Mouse (Mus musculus): ENCODE data around the gene Pink1. TPM values are rescaled to one million over a fixed set of nuclear protein-coding genes. Genes with fewer than 3 reads are reported as not detected.
A peak's percentile ranks its signal among the peaks of the same experiment; 100 is the strongest.

The Pink1 gene
- polyA plus RNA-seq, 1 experiment from 2014 or later = 30.5 TPM

DNA sequence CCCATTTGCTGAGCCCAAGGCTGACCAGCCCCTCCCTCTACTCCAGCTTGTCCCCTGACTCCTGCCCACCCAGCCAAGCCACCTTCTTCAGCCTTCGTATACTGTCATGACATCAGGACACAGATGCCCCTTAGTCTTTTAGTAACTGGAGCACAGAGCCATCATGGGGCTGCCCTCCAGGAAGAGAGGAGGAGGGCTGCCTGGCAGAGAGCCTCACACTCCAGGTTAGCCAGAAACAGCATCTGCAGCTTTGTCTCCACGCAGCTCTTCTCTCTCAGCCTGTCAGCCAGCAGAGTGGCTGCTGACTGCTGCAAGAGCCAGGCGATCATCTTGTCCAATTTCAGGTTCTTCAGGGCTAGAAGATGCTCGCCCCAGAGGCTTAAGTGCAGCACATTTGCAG lies 12.3 kb downstream of the Pink1 start:
- H3K27me3 ChIP-seq (replicated peaks; ENCODE audit: control insufficient read depth, insufficient read depth, low read length) = no peaks in the 10 kb centered on the region
- H3K4me2 ChIP-seq (ENCODE audit: low read depth, low read length) = no peak overlapping the region
- H3K4me1 ChIP-seq (ENCODE audit: control insufficient read depth, insufficient read depth, low read length) = no peaks in the 10 kb centered on the region
- ATAC-seq (ENCODE audit: low read depth) (no peak), DNase-seq (ENCODE audit: low spot score) (no peak)
- WGBS = 86% methylated on average over 4 of the region's 4 CpGs
- no peak overlapping the region for H3K4me3 ChIP-seq (ENCODE audit: low read depth, low read length)
- H3K36me3 ChIP-seq (ENCODE audit: control insufficient read depth, insufficient read depth, low read length) = peaks cover 84% of the 10 kb centered on the region
- H3K9ac ChIP-seq (ENCODE audit: low read depth, low read length) = no peak overlapping the region
- H3K9me3 ChIP-seq (ENCODE audit: control insufficient read depth, low read length) = no peaks in the 10 kb centered on the region
- H3K27ac ChIP-seq (replicated peaks; ENCODE audit: low read depth, low read length) = no peak overlapping the region

DNA sequence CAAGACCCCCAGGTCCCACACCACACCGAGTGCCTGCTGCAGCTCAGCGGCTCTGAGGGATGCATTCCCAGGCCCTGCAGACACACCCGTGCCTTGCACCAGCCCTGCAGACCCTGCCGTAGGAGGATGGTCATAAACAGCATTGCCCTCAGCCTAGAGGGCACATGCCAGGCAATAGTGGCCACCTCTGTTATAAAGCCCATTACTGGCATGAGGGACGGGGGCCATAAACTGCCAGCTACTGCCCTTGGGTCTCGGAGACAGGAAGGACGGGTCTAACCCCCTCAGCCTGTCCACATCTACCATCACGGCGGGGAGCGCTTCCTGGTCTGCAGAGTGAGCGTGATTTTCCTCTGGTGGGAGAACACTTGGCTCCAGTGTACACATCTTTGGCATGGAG lies 13.1 kb downstream of the Pink1 start:
- DNase-seq (ENCODE audit: low spot score) = no peak
- ATAC-seq (ENCODE audit: low read depth) = no peak
- Histone ChIP-seq H3K4me3 (ENCODE audit: low read depth, low read length) (no peak overlapping the region), H3K4me2 (ENCODE audit: low read depth, low read length) (no peak overlapping the region), H3K9ac (ENCODE audit: low read depth, low read length) (no peak overlapping the region), H3K27ac (replicated peaks; ENCODE audit: low read depth, low read length) (no peak overlapping the region), H3K36me3 (ENCODE audit: control insufficient read depth, insufficient read depth, low read length) (peaks cover 88% of the 10 kb centered on the region), H3K9me3 (ENCODE audit: control insufficient read depth, low read length) (no peaks in the 10 kb centered on the region), H3K27me3 (replicated peaks; ENCODE audit: control insufficient read depth, insufficient read depth, low read length) (no peaks in the 10 kb centered on the region), H3K4me1 (ENCODE audit: control insufficient read depth, insufficient read depth, low read length) (no peaks in the 10 kb centered on the region)
- WGBS = 93% methylated on average over 10 of the region's 11 CpGs

DNA sequence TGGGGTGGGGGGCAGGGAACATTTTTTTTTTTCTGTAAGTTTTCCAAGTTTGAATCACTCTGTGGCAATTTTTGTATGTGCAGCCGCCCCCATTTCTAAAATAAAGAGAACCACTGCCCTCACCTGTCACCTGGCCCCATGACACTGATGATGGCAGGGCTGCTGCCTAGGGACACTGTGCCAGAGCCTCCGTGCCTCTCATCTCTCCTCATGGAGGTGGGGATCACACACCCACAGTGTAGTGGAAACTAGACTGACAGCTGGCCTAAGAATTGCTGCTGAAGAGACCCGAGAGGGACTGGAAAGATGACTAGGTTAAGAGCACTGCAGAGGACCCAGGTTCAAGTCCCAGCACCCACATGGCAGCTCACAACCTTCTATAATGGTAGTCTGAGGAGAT lies 14.0 kb downstream of the Pink1 start:
- H3K9me3 ChIP-seq (ENCODE audit: control insufficient read depth, low read length) = no peaks in the 10 kb centered on the region
- H3K9ac ChIP-seq (ENCODE audit: low read depth, low read length) = no peak overlapping the region
- peaks cover 84% of the 10 kb centered on the region for H3K36me3 ChIP-seq (ENCODE audit: control insufficient read depth, insufficient read depth, low read length)
- H3K4me1 ChIP-seq (ENCODE audit: control insufficient read depth, insufficient read depth, low read length) = no peaks in the 10 kb centered on the region
- WGBS = 87% methylated on average over 3 of the region's 3 CpGs
- H3K4me2 ChIP-seq (ENCODE audit: low read depth, low read length) = no peak overlapping the region
- H3K27ac ChIP-seq (replicated peaks; ENCODE audit: low read depth, low read length) = no peak overlapping the region
- H3K27me3 ChIP-seq (replicated peaks; ENCODE audit: control insufficient read depth, insufficient read depth, low read length) = no peaks in the 10 kb centered on the region
- ATAC-seq (ENCODE audit: low read depth) = no peak
- no peak for DNase-seq (ENCODE audit: low spot score)
- H3K4me3 ChIP-seq (ENCODE audit: low read depth, low read length) = no peak overlapping the region

DNA sequence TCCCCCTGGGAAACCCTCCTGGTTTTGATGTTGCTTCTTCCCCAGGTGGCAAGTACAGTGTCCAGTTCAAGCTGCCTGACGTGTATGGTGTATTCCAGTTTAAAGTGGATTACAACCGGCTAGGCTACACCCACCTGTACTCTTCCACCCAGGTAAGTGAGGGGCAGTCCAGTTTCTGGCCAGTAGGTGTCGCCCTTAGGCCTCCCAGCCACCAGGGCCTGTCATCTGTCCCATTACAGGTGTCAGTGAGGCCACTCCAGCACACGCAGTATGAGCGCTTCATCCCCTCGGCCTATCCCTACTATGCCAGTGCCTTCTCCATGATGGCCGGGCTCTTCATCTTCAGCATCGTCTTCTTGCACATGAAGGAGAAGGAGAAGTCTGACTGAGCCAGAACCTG lies 14.5 kb downstream of the Pink1 start:
- 66% methylated on average over 8 of the region's 8 CpGs for WGBS
- Histone ChIP-seq H3K36me3 (ENCODE audit: control insufficient read depth, insufficient read depth, low read length) (peaks cover 80% of the 10 kb centered on the region), H3K4me3 (ENCODE audit: low read depth, low read length) (no peak overlapping the region), H3K27ac (replicated peaks; ENCODE audit: low read depth, low read length) (no peak overlapping the region), H3K9me3 (ENCODE audit: control insufficient read depth, low read length) (no peaks in the 10 kb centered on the region), H3K4me1 (ENCODE audit: control insufficient read depth, insufficient read depth, low read length) (no peaks in the 10 kb centered on the region), H3K9ac (ENCODE audit: low read depth, low read length) (no peak overlapping the region), H3K27me3 (replicated peaks; ENCODE audit: control insufficient read depth, insufficient read depth, low read length) (no peaks in the 10 kb centered on the region), H3K4me2 (ENCODE audit: low read depth, low read length) (no peak overlapping the region)
- DNase-seq (ENCODE audit: low spot score) (no peak), ATAC-seq (ENCODE audit: low read depth) (peak; percentile 74)

DNA sequence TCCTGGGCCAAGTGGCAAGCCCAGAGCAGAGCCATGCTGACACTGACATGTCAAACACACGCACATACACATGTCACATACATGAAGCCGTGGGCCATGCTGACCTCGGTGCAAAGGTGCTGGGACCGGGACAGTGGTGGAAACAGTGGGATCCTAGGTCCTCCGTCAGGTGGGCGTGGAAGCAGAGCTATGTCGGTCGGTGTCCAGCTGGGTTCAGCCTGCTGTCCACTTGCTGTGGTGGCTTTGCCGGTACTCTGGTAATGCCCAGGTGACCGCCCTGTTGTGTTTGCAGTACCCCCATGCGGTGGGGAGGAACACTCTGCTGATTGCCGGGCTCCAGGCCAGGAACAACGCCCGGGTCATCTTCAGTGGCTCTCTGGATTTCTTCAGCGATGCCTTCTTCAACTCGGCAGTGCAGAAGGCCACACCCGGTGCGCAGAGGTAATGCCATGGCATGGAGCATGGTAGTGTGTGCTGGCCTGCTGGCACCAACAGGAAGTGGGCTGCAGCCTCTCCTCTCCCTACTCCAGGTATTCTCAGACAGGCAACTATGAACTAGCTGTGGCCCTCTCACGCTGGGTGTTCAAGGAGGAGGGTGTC lies 15.7 kb downstream of the Pink1 start:
- ATAC-seq (ENCODE audit: low read depth) (no peak), DNase-seq (ENCODE audit: low spot score) (no peak)
- Histone ChIP-seq H3K27me3 (replicated peaks; ENCODE audit: control insufficient read depth, insufficient read depth, low read length) (no peaks in the 10 kb centered on the region), H3K9ac (ENCODE audit: low read depth, low read length) (no peak overlapping the region), H3K36me3 (ENCODE audit: control insufficient read depth, insufficient read depth, low read length) (peaks cover 69% of the 10 kb centered on the region), H3K4me1 (ENCODE audit: control insufficient read depth, insufficient read depth, low read length) (peaks cover 7% of the 10 kb centered on the region), H3K27ac (replicated peaks; ENCODE audit: low read depth, low read length) (no peak overlapping the region), H3K4me3 (ENCODE audit: low read depth, low read length) (no peak overlapping the region), H3K4me2 (ENCODE audit: low read depth, low read length) (no peak overlapping the region), H3K9me3 (ENCODE audit: control insufficient read depth, low read length) (no peaks in the 10 kb centered on the region)
- 94% methylated on average over 16 of the region's 19 CpGs for WGBS

DNA sequence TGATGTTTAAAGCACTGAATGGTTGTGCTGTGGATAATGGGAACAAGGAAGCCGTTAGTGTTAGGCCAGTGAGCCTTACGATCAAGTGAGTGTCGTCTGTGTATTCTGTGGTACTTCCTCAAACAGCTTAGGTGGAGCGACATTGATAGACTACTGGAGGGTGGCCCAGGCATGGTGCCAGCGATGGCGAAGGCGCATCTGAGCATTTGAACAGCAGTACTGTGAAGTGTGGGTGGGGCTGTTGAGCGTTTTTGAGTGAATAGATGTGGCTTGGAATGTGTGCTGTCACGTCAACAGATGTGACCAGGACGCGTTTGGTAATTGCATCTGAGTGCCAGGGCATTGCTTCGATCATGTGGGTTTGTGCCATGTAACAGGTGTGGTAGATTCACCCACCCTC lies 18.4 kb downstream of the Pink1 start:
- Histone ChIP-seq H3K4me1 (ENCODE audit: control insufficient read depth, insufficient read depth, low read length) (peaks cover 8% of the 10 kb centered on the region), H3K27ac (replicated peaks; ENCODE audit: low read depth, low read length) (no peak overlapping the region), H3K9ac (ENCODE audit: low read depth, low read length) (no peak overlapping the region), H3K4me2 (ENCODE audit: low read depth, low read length) (no peak overlapping the region), H3K36me3 (ENCODE audit: control insufficient read depth, insufficient read depth, low read length) (peaks cover 42% of the 10 kb centered on the region), H3K4me3 (ENCODE audit: low read depth, low read length) (no peak overlapping the region), H3K9me3 (ENCODE audit: control insufficient read depth, low read length) (no peaks in the 10 kb centered on the region), H3K27me3 (replicated peaks; ENCODE audit: control insufficient read depth, insufficient read depth, low read length) (no peaks in the 10 kb centered on the region)
- no peak for DNase-seq (ENCODE audit: low spot score)
- WGBS = 91% methylated on average over 12 of the region's 12 CpGs
- ATAC-seq (ENCODE audit: low read depth) = no peak

DNA sequence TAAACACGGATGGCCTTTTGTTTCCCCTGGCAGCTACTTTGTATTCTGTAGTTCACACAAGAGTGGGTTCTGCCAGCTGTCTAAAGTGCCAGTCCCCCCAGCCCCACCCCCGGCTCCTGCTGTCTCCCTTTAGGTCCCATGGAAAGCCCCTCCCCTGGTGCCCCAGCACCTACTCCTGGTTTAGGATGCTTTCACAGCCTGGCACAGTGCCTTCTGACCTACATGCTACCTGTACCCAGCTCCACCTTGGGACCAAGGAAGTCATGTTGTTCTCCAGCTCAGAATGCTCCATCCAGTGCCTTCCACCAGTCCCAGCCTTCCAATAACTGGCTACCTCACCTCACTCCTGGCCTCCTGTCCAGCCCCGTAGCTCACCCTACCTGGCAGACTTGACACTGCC lies 19.1 kb downstream of the Pink1 start:
- no peak overlapping the region for H3K4me3 ChIP-seq (ENCODE audit: low read depth, low read length)
- peaks cover 35% of the 10 kb centered on the region for H3K36me3 ChIP-seq (ENCODE audit: control insufficient read depth, insufficient read depth, low read length)
- no peak for ATAC-seq (ENCODE audit: low read depth)
- no peak overlapping the region for H3K27ac ChIP-seq (replicated peaks; ENCODE audit: low read depth, low read length)
- peaks cover 8% of the 10 kb centered on the region for H3K4me1 ChIP-seq (ENCODE audit: control insufficient read depth, insufficient read depth, low read length)
- H3K27me3 ChIP-seq (replicated peaks; ENCODE audit: control insufficient read depth, insufficient read depth, low read length) = no peaks in the 10 kb centered on the region
- no peaks in the 10 kb centered on the region for H3K9me3 ChIP-seq (ENCODE audit: control insufficient read depth, low read length)
- WGBS = 90% methylated on average over 3 of the region's 3 CpGs
- no peak for DNase-seq (ENCODE audit: low spot score)
- H3K4me2 ChIP-seq (ENCODE audit: low read depth, low read length) = no peak overlapping the region
- H3K9ac ChIP-seq (ENCODE audit: low read depth, low read length) = no peak overlapping the region

DNA sequence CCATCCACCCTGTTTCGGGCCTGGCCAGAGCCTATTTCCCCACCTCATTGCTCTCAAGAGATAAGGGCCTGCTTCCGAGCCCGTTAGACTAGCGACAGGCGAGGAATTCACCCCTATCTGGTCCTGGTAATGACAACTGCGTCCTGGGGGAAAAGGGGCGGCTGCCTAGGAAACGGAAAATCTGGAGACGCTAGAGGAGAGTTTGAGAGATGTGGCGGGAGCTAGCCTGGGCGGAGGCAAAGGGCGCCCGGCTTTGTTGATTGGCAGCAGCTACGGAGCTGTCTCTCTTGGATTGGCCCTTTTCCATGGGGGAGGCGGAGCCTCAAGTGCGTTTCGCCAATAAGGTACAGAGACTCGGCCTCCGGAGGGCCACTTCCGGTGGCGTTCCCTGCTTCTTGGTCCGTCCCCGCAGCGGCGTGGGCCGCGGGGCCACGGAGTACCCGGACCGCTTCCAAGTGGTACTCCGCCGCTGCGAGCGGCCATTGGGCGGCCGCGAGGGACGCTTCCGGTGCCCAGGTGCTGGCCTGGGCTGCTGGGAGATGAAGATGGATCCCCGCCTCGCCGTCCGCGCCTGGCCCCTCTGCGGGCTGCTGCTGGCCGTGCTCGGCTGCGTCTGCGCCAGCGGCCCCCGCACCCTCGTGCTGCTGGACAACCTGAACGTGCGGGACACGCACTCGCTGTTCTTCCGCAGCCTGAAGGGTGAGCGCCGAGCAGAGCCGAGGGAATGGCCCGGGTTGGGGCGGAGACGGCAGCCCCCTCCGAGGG lies 21.6 kb downstream of the Pink1 start, which contains the start of gene Ddost:
TSS of gene Ddost (plus strand) at position 391 of the 765 bp plus-strand sequence.
- DNase-seq (ENCODE audit: low spot score) (peak; percentile 100), ATAC-seq (ENCODE audit: low read depth) (peak; percentile 98)
- H3K4me3 ChIP-seq (ENCODE audit: low read depth, low read length) = peak within 1 kb of the TSS; percentile 84
- H3K4me2 ChIP-seq (ENCODE audit: low read depth, low read length) = peak within 1 kb of the TSS; percentile 65
- H3K27me3 ChIP-seq (replicated peaks; ENCODE audit: control insufficient read depth, insufficient read depth, low read length) = no peaks in the 10 kb centered on the region
- H3K9me3 ChIP-seq (ENCODE audit: control insufficient read depth, low read length) = no peaks in the 10 kb centered on the region
- peaks cover 8% of the 10 kb centered on the region for H3K4me1 ChIP-seq (ENCODE audit: control insufficient read depth, insufficient read depth, low read length)
- H3K9ac ChIP-seq (ENCODE audit: low read depth, low read length) = peak within 1 kb of the TSS; percentile 91
- WGBS = 0% methylated on average over 21 of the region's 64 CpGs
- H3K27ac ChIP-seq (replicated peaks; ENCODE audit: low read depth, low read length) = peak within 1 kb of the TSS; percentile 67
- peaks cover 16% of the 10 kb centered on the region for H3K36me3 ChIP-seq (ENCODE audit: control insufficient read depth, insufficient read depth, low read length)

DNA sequence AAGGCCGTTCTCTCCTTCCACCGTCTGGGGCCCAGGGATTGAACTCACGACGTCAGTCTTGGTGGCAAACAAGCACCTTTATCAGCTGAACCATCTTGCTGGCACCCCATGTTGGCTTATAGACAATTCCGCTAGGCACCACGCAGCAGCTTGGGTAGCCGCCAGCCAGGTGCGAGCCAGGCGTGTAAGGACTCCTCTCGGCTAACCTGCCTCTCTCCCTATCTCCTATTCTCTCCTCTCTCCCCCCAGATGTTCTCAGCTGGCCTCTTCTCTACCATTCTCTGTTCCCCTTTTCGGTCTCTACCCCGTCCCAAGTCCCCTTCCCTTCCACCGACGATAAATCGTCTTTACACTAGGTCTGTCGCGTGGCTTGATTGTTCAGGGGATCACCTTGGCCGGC lies 22.4 kb downstream of the Pink1 start:
- H3K27ac ChIP-seq (replicated peaks; ENCODE audit: low read depth, low read length) = peak overlapping the region; percentile 50; the same call in 1 of the 2 replicates
- H3K27me3 ChIP-seq (replicated peaks; ENCODE audit: control insufficient read depth, insufficient read depth, low read length) = no peaks in the 10 kb centered on the region
- no peak for ATAC-seq (ENCODE audit: low read depth)
- H3K4me3 ChIP-seq (ENCODE audit: low read depth, low read length) = peak overlapping the region; percentile 84
- peaks cover 8% of the 10 kb centered on the region; the same call in 1 of the 2 replicates for H3K36me3 ChIP-seq (ENCODE audit: control insufficient read depth, insufficient read depth, low read length)
- no peak for DNase-seq (ENCODE audit: low spot score)
- peak overlapping the region; percentile 69 for H3K9ac ChIP-seq (ENCODE audit: low read depth, low read length)
- 15% methylated on average over 18 of the region's 18 CpGs for WGBS
- peaks cover 8% of the 10 kb centered on the region for H3K4me1 ChIP-seq (ENCODE audit: control insufficient read depth, insufficient read depth, low read length)
- H3K9me3 ChIP-seq (ENCODE audit: control insufficient read depth, low read length) = no peaks in the 10 kb centered on the region
- H3K4me2 ChIP-seq (ENCODE audit: low read depth, low read length) = peak overlapping the region; percentile 65
